Mouse (Mus musculus) midbrain, postnatal 0 days (tissue): ENCODE measurements around the gene Zzef1. TPM values are rescaled to one million over a fixed set of nuclear protein-coding genes. Genes with fewer than 3 reads are reported as not detected.

Source experiments
- ATAC-seq: fragments of 200-750 bp; cut with Nextera tagmentation; 2 replicates; pipeline ENCODE4 v1.8.0; 2017; ENCODE audit warnings: moderate number of reproducible peaks, mild to moderate bottlenecking, moderate TSS enrichment, moderate library complexity; ENCODE audit not compliant: low FRiP score
- DNase-seq: peaks from one replicate; pipeline ENCODE4 v3.0.0-alpha.2; 2015; ENCODE audit warnings: low spot score
- H3K27ac ChIP-seq: fragments of 300-500 bp; sonication (generic); 2 replicates; pipeline ENCODE4 v1.5.1; 2014; ENCODE audit warnings: low read depth, mild to moderate bottlenecking, low read length, mixed read lengths
- H3K27me3 ChIP-seq: fragments of 300-500 bp; sonication (generic); 2 replicates; pipeline ENCODE4 v1.6.1; 2014; ENCODE audit warnings: low read length, control low read depth, mixed read lengths; ENCODE audit not compliant: insufficient read depth
- H3K36me3 ChIP-seq: fragments of 300-500 bp; sonication (generic); 2 replicates; pipeline ENCODE4 v1.6.1; 2014; ENCODE audit warnings: low read length, control low read depth, mixed read lengths; ENCODE audit not compliant: insufficient read depth
- H3K4me1 ChIP-seq: fragments of 300-500 bp; sonication (generic); 2 replicates; pipeline ENCODE4 v1.6.1; 2014; ENCODE audit warnings: mild to moderate bottlenecking, control low read depth, antibody characterized with exemption, low read length, mixed read lengths; ENCODE audit not compliant: insufficient read depth
- H3K4me2 ChIP-seq: fragments of 300-500 bp; sonication (generic); 2 replicates; pipeline ENCODE4 v1.6.1; 2014; ENCODE audit warnings: low read depth, mild to moderate bottlenecking, low read length, mixed read lengths; ENCODE audit not compliant: poor library complexity, severe bottlenecking
- H3K4me3 ChIP-seq: fragments of 300-500 bp; sonication (generic); 2 replicates; pipeline ENCODE4 v1.5.1; 2014; ENCODE audit warnings: low read depth, mild to moderate bottlenecking, low read length, moderate library complexity
- H3K9ac ChIP-seq: fragments of 300-500 bp; sonication (generic); replicated peaks from 2 replicates; pipeline ENCODE4 v1.6.1; 2014; ENCODE audit warnings: mild to moderate bottlenecking, low read length, moderate library complexity, mixed read lengths; ENCODE audit not compliant: poor library complexity, severe bottlenecking
- H3K9me3 ChIP-seq: fragments of 300-500 bp; sonication (generic); 2 replicates; pipeline ENCODE4 v1.6.1; 2016; ENCODE audit warnings: low read length, control low read depth
- CTCF ChIP-seq: IDR thresholded peaks from 2 replicates; pipeline ENCODE4 v1.5.1; 2016; ENCODE audit warnings: antibody characterized with exemption, mild to moderate bottlenecking
- WGBS: fragments of 180-500 bp; shearing (Covaris S2); extraction: QIAGEN DNeasy Blood & Tissue Kit; methylation state at CpG from one replicate; pipeline ENCODE4 v1.1.7; 2014; 5-methylcytosine and 5-hydroxymethylcytosine counted together
- polyA plus RNA-seq: library from polyadenylated mRNA; unstranded; fragments of >200 nt; fragmentation: Nextera tagmentation; extraction: Ambion mirVana; gene quantifications from 2 replicates; pipeline ENCODE4 v1.2.1, GENCODE M21; 2015
- total RNA-seq: library from RNA; depleted of rRNA; stranded (reverse); fragments of >200 nt; gene quantifications from 2 replicates; pipeline ENCODE4 v1.2.3, GENCODE M21; 2014; rRNA removed

The Zzef1 gene
- total RNA-seq (39.7 and 41.8 TPM in 2 replicates), polyA plus RNA-seq (9.1 and 10.0 TPM in 2 replicates)

DNA sequence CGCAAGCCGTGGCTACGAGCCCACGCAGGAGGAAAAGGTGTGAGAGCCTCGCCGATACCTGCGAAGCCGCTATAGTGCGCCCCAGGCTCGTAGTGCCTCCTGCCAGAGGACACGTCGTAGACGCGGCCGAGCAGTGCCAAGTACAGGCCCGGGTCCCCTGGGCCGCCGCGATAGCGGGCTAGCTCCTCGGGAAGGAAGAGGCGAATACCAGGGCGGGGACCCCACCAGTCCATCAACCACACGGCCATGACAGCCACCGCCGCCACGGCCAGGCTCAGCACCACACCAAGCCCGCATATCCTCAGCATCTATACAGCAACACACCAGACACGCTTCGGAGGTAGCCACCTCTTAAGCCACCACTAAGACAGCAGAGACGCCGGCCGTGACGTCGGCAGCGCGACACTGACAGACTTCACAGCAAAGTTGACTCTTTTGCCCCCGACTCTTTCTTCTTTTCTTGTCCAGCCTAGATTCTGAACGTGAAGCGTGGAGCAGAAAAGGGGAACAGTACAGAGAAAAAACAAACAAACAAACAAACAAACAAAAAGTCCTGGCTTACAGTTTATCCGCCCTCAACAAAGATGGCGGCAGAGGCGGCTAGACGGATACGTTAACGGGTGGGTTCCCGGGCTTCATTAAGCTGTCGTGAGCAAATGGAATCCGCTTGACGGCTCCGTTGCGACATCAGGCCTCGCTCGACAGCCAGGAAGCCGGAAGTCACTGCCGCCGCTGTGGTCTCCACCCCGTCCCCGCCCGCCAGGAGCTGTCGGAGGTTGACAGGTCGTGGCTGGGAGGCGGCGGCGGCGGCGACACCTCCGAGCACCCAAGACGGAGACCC lies at the start of gene Zzef1, which contains the start of gene Cyb5d2:
Zzef1 (plus strand) TSS at position 772 of the 841 bp plus-strand sequence.
Cyb5d2 (minus strand) TSS at position 688 of the 841 bp plus-strand sequence.
- H3K27ac ChIP-seq: peak within 1 kb of the TSS; percentile 94
- under 1% methylated on average over 67 of the region's 69 CpGs for WGBS
- H3K27me3 ChIP-seq: no peaks in the 10 kb centered on the region
- DNase-seq: peak; percentile 99
- H3K4me3 ChIP-seq: peak within 1 kb of the TSS; percentile 99
- peak; percentile 94 for ATAC-seq
- no peak for TF ChIP-seq CTCF
- H3K4me1 ChIP-seq: no peaks in the 10 kb centered on the region
- no peaks in the 10 kb centered on the region for H3K9me3 ChIP-seq
- H3K4me2 ChIP-seq: peak within 1 kb of the TSS; percentile 79
- H3K36me3 ChIP-seq: peaks cover 3% of the 10 kb centered on the region; the same call in 1 of the 2 replicates
- H3K9ac ChIP-seq: peak within 1 kb of the TSS; percentile 95

GRCm38 (mm10) chr11:72751956-72752355 lies 44.1 kb upstream of the Zzef1 start:
- Histone ChIP-seq H3K4me2 (no peak overlapping the region), H3K27ac (no peak overlapping the region), H3K36me3 (peaks cover 79% of the 10 kb centered on the region), H3K27me3 (no peaks in the 10 kb centered on the region), H3K9me3 (no peaks in the 10 kb centered on the region), H3K4me3 (no peak overlapping the region), H3K4me1 (no peaks in the 10 kb centered on the region), H3K9ac (no peak overlapping the region)
- ATAC-seq (no peak), DNase-seq (no peak)
- 40% methylated on average over 2 of the region's 2 CpGs for WGBS
- TF ChIP-seq CTCF: peak; percentile 42

GRCm38 (mm10) chr11:72758316-72758715 lies 37.7 kb upstream of the Zzef1 start:
- TF ChIP-seq CTCF: no peak
- ATAC-seq (no peak), DNase-seq (no peak)
- no peak overlapping the region for H3K27ac ChIP-seq
- no peak overlapping the region for H3K9ac ChIP-seq
- H3K4me1 ChIP-seq: no peaks in the 10 kb centered on the region
- WGBS: 93% methylated on average over 5 of the region's 5 CpGs
- no peak overlapping the region for H3K4me3 ChIP-seq
- no peak overlapping the region for H3K4me2 ChIP-seq
- no peaks in the 10 kb centered on the region for H3K27me3 ChIP-seq
- no peaks in the 10 kb centered on the region for H3K9me3 ChIP-seq
- H3K36me3 ChIP-seq: peaks cover 69% of the 10 kb centered on the region

DNA sequence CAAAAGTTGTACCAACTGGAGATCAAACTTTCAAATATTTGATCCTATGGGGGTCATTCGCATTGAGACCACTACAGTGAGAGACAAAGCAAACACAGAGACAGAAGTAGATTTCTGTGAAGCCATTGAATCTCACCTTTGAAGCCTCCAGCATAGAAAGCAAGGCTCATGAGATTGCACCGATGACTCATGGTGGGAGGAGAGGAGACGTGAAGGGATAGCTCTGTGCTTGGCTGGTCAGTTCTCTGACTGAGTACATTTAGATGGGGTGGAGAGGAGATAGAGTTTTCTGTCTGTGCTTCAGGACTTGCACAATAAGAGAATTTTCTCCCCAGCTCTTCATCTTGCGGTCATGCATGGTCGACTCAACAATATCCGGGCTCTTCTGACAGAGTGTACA lies 36.4 kb upstream of the Zzef1 start:
- H3K4me3 ChIP-seq: no peak overlapping the region
- no peak for ATAC-seq
- H3K4me2 ChIP-seq: no peak overlapping the region
- H3K27me3 ChIP-seq: no peaks in the 10 kb centered on the region
- no peak for TF ChIP-seq CTCF
- 95% methylated on average over 6 of the region's 6 CpGs for WGBS
- H3K36me3 ChIP-seq: peaks cover 70% of the 10 kb centered on the region
- H3K27ac ChIP-seq: no peak overlapping the region
- H3K9me3 ChIP-seq: no peaks in the 10 kb centered on the region
- no peak overlapping the region for H3K9ac ChIP-seq
- no peak for DNase-seq
- no peaks in the 10 kb centered on the region for H3K4me1 ChIP-seq

DNA sequence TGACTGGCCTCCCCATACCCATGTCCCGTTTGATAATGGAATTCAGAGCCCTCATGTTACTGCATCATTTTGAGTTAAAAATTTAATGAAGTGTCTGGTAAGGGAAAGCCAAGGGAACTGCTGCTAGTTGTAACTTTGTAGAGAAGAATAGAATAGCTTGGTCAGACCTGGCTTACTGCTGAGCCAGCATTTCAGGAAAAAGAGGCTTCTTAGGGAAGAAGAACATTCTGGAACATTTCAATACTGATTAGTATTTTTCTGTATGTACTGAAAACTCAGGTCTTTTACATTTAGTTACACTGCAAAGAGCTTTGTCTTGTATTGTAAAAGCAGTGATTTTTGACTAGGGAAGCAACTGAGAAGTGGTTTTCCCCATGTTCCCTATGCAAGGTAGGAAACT lies 35.2 kb upstream of the Zzef1 start:
- H3K36me3 ChIP-seq: peaks cover 63% of the 10 kb centered on the region
- H3K27ac ChIP-seq: no peak overlapping the region
- H3K4me2 ChIP-seq: no peak overlapping the region
- 81% methylated on average over 1 of the region's 1 CpGs for WGBS
- no peak for DNase-seq
- H3K9ac ChIP-seq: no peak overlapping the region
- H3K4me3 ChIP-seq: no peak overlapping the region
- ATAC-seq: no peak
- no peaks in the 10 kb centered on the region for H3K9me3 ChIP-seq
- H3K27me3 ChIP-seq: no peaks in the 10 kb centered on the region
- no peak for TF ChIP-seq CTCF
- H3K4me1 ChIP-seq: no peaks in the 10 kb centered on the region

GRCm38 (mm10) chr11:72764270-72764669 lies 31.8 kb upstream of the Zzef1 start:
- H3K9ac ChIP-seq: no peak overlapping the region
- TF ChIP-seq CTCF: no peak
- H3K4me1 ChIP-seq: no peaks in the 10 kb centered on the region
- H3K9me3 ChIP-seq: no peaks in the 10 kb centered on the region
- WGBS: 88% methylated on average over 4 of the region's 4 CpGs
- H3K27ac ChIP-seq: no peak overlapping the region
- H3K4me3 ChIP-seq: no peak overlapping the region
- no peak for DNase-seq
- no peaks in the 10 kb centered on the region for H3K27me3 ChIP-seq
- H3K4me2 ChIP-seq: no peak overlapping the region
- ATAC-seq: no peak
- peaks cover 48% of the 10 kb centered on the region for H3K36me3 ChIP-seq
